Mouse (Mus musculus): ENCODE measurements around the gene Col6a3. TPM values are rescaled to one million over a fixed set of nuclear protein-coding genes. Genes with fewer than 3 reads are reported as not detected.

Gene Col6a3
- total RNA-seq, 4 experiments from 2014 or later, result 5.9 to 9.2 (median 7.0) TPM

GRCm38 (mm10) chr1:90797276-90797891 lies 46.4 kb downstream of the Col6a3 start:
- DNase-seq (ENCODE audit: low spot score in 2 of 2), result no peak

- DNase-seq (ENCODE audit: low spot score in 2 of 2), result no peak
These were observed 50.4 kb downstream of the Col6a3 start for GRCm38 (mm10) chr1:90793368-90793767.

GRCm38 (mm10) chr1:90790925-90791324 lies 52.8 kb downstream of the Col6a3 start:
- no peak for DNase-seq (ENCODE audit: low spot score in 2 of 2)

- no peak for DNase-seq (ENCODE audit: low spot score in 2 of 2)
These were observed 54.3 kb downstream of the Col6a3 start for GRCm38 (mm10) chr1:90789506-90789905.

GRCm38 (mm10) chr1:90780446-90780845 lies 63.3 kb downstream of the Col6a3 start:
- no peak for DNase-seq (ENCODE audit: low spot score in 2 of 2)

- no peak for DNase-seq (ENCODE audit: low spot score in 2 of 2)
These were observed 64.7 kb downstream of the Col6a3 start for GRCm38 (mm10) chr1:90779072-90779471.

- no peak for DNase-seq (ENCODE audit: low spot score in 2 of 2)
These were observed 68.1 kb downstream of the Col6a3 start for GRCm38 (mm10) chr1:90775477-90776241.

- no peak for DNase-seq (ENCODE audit: low spot score in 2 of 2)
These were observed 72.6 kb downstream of the Col6a3 start for GRCm38 (mm10) chr1:90771172-90771571.

- DNase-seq (ENCODE audit: low spot score in 2 of 2), result no peak
These were observed 73.7 kb downstream of the Col6a3 start for GRCm38 (mm10) chr1:90770027-90770426.

GRCm38 (mm10) chr1:90769301-90769700 lies 74.5 kb downstream of the Col6a3 start:
- no peak for DNase-seq (ENCODE audit: low spot score in 2 of 2)

- DNase-seq (ENCODE audit: low spot score in 2 of 2), result no peak
These were observed 85.6 kb downstream of the Col6a3 start for GRCm38 (mm10) chr1:90758091-90758673.

- no peak for DNase-seq (ENCODE audit: low spot score in 2 of 2)
These were observed 89.8 kb downstream of the Col6a3 start for GRCm38 (mm10) chr1:90753869-90754563.

GRCm38 (mm10) chr1:90751221-90751620 lies 92.5 kb downstream of the Col6a3 start:
- DNase-seq (ENCODE audit: low spot score in 2 of 2), result peak in 1 of 2 experiments; percentile 69

GRCm38 (mm10) chr1:90750169-90750568 lies 93.6 kb downstream of the Col6a3 start:
- no peak for DNase-seq (ENCODE audit: low spot score in 2 of 2)

- DNase-seq (ENCODE audit: low spot score in 2 of 2), result peak in 1 of 2 experiments; percentile 47
These were observed 95.2 kb downstream of the Col6a3 start for GRCm38 (mm10) chr1:90748544-90748943.

GRCm38 (mm10) chr1:90743941-90744386 lies 99.8 kb downstream of the Col6a3 start:
- DNase-seq (ENCODE audit: low spot score in 2 of 2), result peak; percentile 37 to 43

GRCm38 (mm10) chr1:90743445-90743844 lies 100.3 kb downstream of the Col6a3 start:
- DNase-seq (ENCODE audit: low spot score in 2 of 2), result no peak

GRCm38 (mm10) chr1:90742641-90743040 lies 101.1 kb downstream of the Col6a3 start:
- DNase-seq (ENCODE audit: low spot score in 2 of 2), result no peak

GRCm38 (mm10) chr1:90740216-90741170 lies 103.3 kb downstream of the Col6a3 start:
- no peak for DNase-seq (ENCODE audit: low spot score in 2 of 2)

GRCm38 (mm10) chr1:90738913-90739312 lies 104.9 kb downstream of the Col6a3 start:
- no peak for DNase-seq (ENCODE audit: low spot score in 2 of 2)

- DNase-seq (ENCODE audit: low spot score in 2 of 2), result no peak
These were observed 114.3 kb downstream of the Col6a3 start for GRCm38 (mm10) chr1:90729466-90729865.

Data from left cerebral cortex, adult 8-10 months (tissue).